Mouse (Mus musculus) CD4-positive, CD25-positive, alpha-beta regulatory T cell, adult 4 months (primary cell): Measurements from ENCODE around the gene Stub1. TPM values are rescaled to one million over a fixed set of nuclear protein-coding genes. Genes with fewer than 3 reads are reported as not detected.

Source experiments
- ATAC-seq: one replicate; pipeline ENCODE4 v1.8.0; 2017
- polyA plus RNA-seq, 2 experiments: library from polyadenylated mRNA; unstranded; fragments of 100-300 nt; shearing (Covaris generic); gene quantifications; one replicate each; pipeline ENCODE4 v1.2.1; 2017

Gene Stub1
- polyA plus RNA-seq, 2 experiments from 2014 or later, result 75.1 to 75.2 TPM

DNA sequence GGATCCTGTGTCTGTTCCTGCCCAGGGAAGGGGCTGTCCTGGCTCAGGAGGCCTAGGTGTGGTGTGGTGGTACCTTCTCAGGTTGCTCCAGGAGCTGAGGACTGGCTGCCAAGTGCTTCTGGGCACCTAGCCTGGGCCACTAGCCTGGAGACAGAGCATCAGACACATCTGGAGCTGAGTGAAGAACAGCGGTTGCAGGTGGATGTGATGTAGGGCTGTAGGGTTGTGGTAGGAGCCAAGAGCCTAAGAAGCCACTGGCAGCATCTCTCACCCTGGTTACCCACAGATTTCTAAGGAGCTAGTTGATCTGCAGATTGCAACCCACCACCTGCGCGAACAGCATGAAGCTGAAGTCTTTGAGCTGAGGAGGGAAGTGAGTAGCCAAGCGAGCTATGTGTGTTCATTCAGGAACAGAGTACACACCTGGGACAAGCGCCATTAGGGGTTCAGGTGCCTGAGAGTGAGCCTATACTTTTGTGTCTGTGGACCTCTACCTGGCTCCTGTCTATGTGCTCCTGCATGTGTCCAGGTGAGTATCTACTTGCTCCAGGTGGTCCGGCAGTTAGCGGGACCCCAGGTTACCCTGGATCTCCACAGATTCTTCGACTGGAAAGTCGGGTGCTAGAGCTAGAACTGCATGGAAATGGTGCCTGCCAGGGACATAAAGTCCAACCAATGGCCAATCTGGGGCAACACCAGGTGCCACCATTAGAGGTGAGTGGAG is 46.3 kb downstream of the Stub1 start:
- ATAC-seq, result no peak

DNA sequence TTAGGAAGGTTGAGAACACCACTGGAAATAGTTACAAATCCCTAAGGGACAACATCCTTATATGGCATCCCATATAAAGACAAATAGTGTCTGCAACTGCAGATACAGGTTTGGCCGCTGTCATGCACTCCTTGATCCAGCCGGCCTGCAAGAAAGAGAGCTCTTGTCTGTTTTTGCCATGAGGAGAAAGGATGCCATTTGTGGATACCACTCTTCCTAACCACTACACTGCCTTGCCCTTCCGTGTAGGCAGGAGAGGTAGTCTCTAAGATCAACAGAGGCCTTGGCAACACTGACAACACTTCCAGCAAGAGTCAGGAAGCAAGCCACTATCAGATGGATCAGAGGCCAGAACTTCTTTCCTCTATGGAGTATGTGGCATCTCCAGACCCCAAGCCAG is 46.9 kb downstream of the Stub1 start, which contains the start of gene Ccdc78:
Gene Ccdc78, plus strand, starts transcription at position 301 of the 400 bp plus-strand sequence.
- no peak for ATAC-seq

DNA sequence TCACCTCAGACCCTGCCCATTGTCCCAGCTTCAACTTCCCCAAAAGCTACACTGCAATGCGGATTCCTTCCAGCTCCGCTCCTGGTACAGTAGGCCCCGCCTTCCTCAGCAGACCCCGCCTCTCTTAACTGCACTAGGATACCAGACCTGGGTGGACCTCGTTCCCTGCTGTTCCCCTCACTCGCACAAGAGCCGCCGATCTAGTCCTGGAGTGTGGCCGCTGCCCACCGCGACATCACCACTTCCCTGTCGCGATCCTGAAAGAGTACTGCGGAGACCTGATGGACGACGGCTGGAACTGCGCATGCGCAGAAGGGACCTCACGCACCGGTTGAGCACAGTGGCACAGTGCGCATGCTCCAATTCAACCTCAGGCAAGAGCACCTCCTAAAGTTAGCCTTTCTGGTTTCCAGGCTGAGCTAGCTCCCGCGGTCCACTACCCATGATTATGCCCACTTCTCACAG is 47.9 kb downstream of the Stub1 start, which contains the start of gene Haghl:
Gene Haghl, minus strand, starts transcription at position 393 of the 465 bp plus-strand sequence.
- peak; percentile 90 for ATAC-seq

DNA sequence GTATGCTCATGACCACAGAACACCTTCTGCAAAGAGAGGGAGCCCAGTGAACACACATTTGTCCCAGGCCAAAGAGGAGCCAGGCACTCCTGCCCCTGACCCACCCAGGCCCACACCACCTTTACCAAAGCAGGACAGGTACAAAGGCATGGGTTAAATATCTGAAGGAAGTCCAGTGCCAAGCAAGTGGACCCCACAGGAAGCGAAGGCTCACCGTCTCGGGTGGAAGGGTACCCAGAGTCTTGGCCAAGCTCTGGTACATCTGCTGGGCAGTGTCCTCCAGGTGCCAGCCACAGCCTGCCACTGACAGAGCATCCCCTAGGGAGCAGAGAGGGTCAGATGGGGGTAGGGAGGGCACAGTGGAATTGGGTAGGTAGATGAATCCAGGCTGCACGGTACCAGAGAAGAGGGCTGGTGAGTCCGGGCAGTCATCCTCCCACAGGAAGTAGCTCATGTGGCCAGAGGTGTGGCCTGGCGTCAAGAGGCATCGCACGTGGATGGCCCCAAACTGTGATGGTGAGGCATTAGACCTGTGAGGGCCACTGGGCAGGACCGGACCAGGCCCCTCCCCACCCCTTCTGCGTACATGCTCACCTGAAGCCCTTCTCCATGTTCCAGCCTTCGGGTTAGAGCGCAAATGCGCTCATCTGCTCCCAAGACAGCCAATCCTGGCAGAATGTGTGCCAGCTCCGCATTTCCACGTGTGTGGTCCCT is 49.2 kb downstream of the Stub1 start:
- ATAC-seq, result no peak

DNA sequence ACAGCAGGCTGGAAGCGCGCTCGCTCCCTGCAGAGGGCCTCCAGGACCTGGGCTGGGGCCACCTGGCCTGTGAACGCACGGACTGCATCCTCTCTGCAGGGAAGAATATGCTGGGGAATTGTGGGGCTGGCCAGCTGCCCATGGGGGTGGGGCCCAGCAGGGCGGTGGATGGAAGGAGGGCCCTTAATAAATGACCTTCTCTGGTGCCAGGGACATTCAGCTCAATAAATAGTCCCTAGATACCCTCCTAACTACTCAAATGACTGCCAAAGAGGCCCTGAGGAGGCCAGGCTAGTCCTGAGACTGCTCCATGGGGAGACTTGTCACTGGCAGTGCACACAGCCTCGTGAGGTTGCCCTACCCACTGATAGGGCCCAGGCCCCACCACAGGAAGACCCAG is 50.1 kb downstream of the Stub1 start:
- ATAC-seq, result no peak

DNA sequence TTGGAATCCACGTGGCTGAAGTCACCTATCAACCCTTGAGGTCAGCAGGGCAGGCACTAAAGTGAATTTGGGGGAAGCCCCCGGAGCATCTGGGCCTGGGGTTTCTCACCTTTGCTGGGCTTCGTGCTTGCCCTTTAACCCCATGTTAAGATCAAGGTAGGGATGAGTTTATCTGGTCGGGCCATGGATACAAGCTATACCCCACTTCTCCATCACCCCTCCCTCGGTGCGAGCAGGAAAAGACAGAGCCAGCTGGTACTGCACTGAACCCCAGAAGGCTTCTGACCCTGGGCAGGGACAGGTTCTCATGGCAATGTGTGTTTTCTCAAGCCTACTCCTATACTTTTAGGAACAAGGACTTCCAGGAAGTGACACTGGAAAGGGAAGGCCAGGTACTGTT is 51.9 kb downstream of the Stub1 start:
- ATAC-seq, result no peak

Other genes with a start within 250 kb of the Stub1 start
- not detected for gene Gng13, start 116.2 kb downstream of the Stub1 start, polyA plus RNA-seq
- 1 to 10 TPM; 3.5 to 5.9 TPM for gene Chtf18, start 106.0 kb downstream of the Stub1 start, polyA plus RNA-seq
- 10 to 100 TPM; 12.8 to 16.8 TPM for gene Rpusd1, start 105.7 kb downstream of the Stub1 start, polyA plus RNA-seq
- not detected for gene Mslnl, start 97.4 kb downstream of the Stub1 start, polyA plus RNA-seq
- gene Msln, start 79.0 kb downstream of the Stub1 start, polyA plus RNA-seq, result not detected
- gene Narfl, start 59.6 kb downstream of the Stub1 start, polyA plus RNA-seq, result 10 to 100 TPM; 21.4 to 29.8 TPM
- gene Haghl, start 47.7 kb downstream of the Stub1 start, polyA plus RNA-seq, result 10 to 100 TPM; 26.8 to 37.4 TPM
- 1 to 10 TPM in 1 of 2 experiments, under 1 TPM in 1; 0.28 to 1.4 TPM for gene Ccdc78, start 46.8 kb downstream of the Stub1 start, polyA plus RNA-seq
- gene Fam173a, start 40.5 kb downstream of the Stub1 start, polyA plus RNA-seq, result 100 to 1,000 TPM; 192 to 257 TPM
- gene AC134908.4, start 37.7 kb downstream of the Stub1 start, polyA plus RNA-seq, result not detected
- 1 to 10 TPM; 3.6 to 7.0 TPM for gene Metrn, start 36.3 kb downstream of the Stub1 start, polyA plus RNA-seq
- gene Fbxl16, start 24.3 kb downstream of the Stub1 start, polyA plus RNA-seq, result not detected
- 10 to 100 TPM; 19.4 to 53.9 TPM for gene Wdr24, start 9.8 kb downstream of the Stub1 start, polyA plus RNA-seq
- 10 to 100 TPM; 22.2 to 42.8 TPM for gene Jmjd8, start 4.5 kb downstream of the Stub1 start, polyA plus RNA-seq
- not detected for gene Rhbdl1, start 3.9 kb upstream of the Stub1 start, polyA plus RNA-seq
- 1 to 10 TPM in 1 of 2 experiments, under 1 TPM in 1; 0.79 to 1.7 TPM for gene Gm20683, start 8.4 kb upstream of the Stub1 start, polyA plus RNA-seq
- 10 to 100 TPM; 19.1 to 47.0 TPM for gene Rhot2, start 11.4 kb upstream of the Stub1 start, polyA plus RNA-seq
- 1 to 10 TPM; 3.4 to 6.8 TPM for gene Wdr90, start 28.1 kb upstream of the Stub1 start, polyA plus RNA-seq
- gene Mcrip2, start 35.4 kb upstream of the Stub1 start, polyA plus RNA-seq, result 1 to 10 TPM; 2.7 to 5.5 TPM
- gene Mettl26, start 41.7 kb upstream of the Stub1 start, polyA plus RNA-seq, result 100 to 1,000 TPM in 1 of 2 experiments, 10 to 100 TPM in 1; 82.7 to 124 TPM
- gene Wfikkn1, start 47.5 kb upstream of the Stub1 start, polyA plus RNA-seq, result 1 to 10 TPM in 1 of 2 experiments, under 1 TPM in 1; 0.94 to 1.3 TPM
- gene Rab40c, start 86.3 kb upstream of the Stub1 start, polyA plus RNA-seq, result 1 to 10 TPM; 6.6 to 7.3 TPM
- gene Pigq, start 111.5 kb upstream of the Stub1 start, polyA plus RNA-seq, result 10 to 100 TPM; 27.8 to 49.3 TPM
- gene Nhlrc4, start 111.6 kb upstream of the Stub1 start, polyA plus RNA-seq, result not detected
- not detected for gene A930017K11Rik, start 119.2 kb upstream of the Stub1 start, polyA plus RNA-seq
- 1 to 10 TPM; 5.3 to 6.6 TPM for gene Capn15, start 152.4 kb upstream of the Stub1 start, polyA plus RNA-seq
- 1 to 10 TPM; 1.8 to 2.3 TPM for gene Rab11fip3, start 236.2 kb upstream of the Stub1 start, polyA plus RNA-seq